Mouse (Mus musculus): ENCODE data around the gene Fam187a.
A peak's percentile ranks its signal among the peaks of the same experiment; 100 is the strongest.

Gene Fam187a

GRCm38 (mm10) chr11:102896641-102897040, 11.7 kb downstream of the Fam187a start:
- no peak for DNase-seq

- DNase-seq = peak; percentile 84
These were observed 13.4 kb downstream of the Fam187a start for GRCm38 (mm10) chr11:102898408-102898807.

- peak; percentile 80 for DNase-seq
These were observed 15.8 kb downstream of the Fam187a start, which contains the start of gene Gfap for GRCm38 (mm10) chr11:102900763-102901162. TSS of gene Gfap (minus strand) at chr11:102900912.

GRCm38 (mm10) chr11:102901199-102901598, 16.2 kb downstream of the Fam187a start:
- DNase-seq = no peak

- no peak for DNase-seq
These were observed 17.1 kb downstream of the Fam187a start for GRCm38 (mm10) chr11:102902107-102902506.

- no peak for DNase-seq
These were observed 18.7 kb downstream of the Fam187a start for GRCm38 (mm10) chr11:102903654-102904053.

GRCm38 (mm10) chr11:102911376-102911775, 26.4 kb downstream of the Fam187a start:
- DNase-seq = no peak

GRCm38 (mm10) chr11:102915380-102915779, 30.4 kb downstream of the Fam187a start:
- no peak for DNase-seq

GRCm38 (mm10) chr11:102918077-102918476, 33.1 kb downstream of the Fam187a start:
- DNase-seq = no peak

- DNase-seq = no peak
These were observed 36.5 kb downstream of the Fam187a start for GRCm38 (mm10) chr11:102921491-102921890.

GRCm38 (mm10) chr11:102924557-102925350, 39.8 kb downstream of the Fam187a start, which contains the start of gene Kif18b:
TSS of gene Kif18b (minus strand) at chr11:102925124.
- DNase-seq = peak; percentile 91

GRCm38 (mm10) chr11:102925351-102925717, 40.4 kb downstream of the Fam187a start:
- DNase-seq = no peak

- no peak for DNase-seq
These were observed 45.7 kb downstream of the Fam187a start for GRCm38 (mm10) chr11:102930672-102931071.

- no peak for DNase-seq
These were observed 51.3 kb downstream of the Fam187a start for GRCm38 (mm10) chr11:102936272-102936671.
